Mouse (Mus musculus) gastrocnemius, adult 8-10 months (tissue): Measurements from ENCODE around the gene Usp34. TPM values are rescaled to one million over a fixed set of nuclear protein-coding genes. Genes with fewer than 3 reads are reported as not detected.
"Not testable (repeated sequence)": the region's sequence is repeated elsewhere in the genome, so short reads cannot be mapped to it uniquely, and the experiment has no call there.

ENCODE experiments used
- DNase-seq, 2 experiments: peaks; one replicate each; pipeline ENCODE4 v3.0.0; 2022; ENCODE audit warnings: low spot score in 2 of 2
- microRNA-seq: library from miRNA; unstranded; fragments of <30 nt; microRNA quantifications from one replicate; pipeline ENCODE4 v1.2.0, GENCODE M21; 2022
- total RNA-seq, 4 experiments: library from RNA; stranded (reverse); gene quantifications; 2 replicates each; pipeline ENCODE4 v1.2.4; 2022

Usp34 gene
- total RNA-seq, 4 experiments from 2014 or later, result 37.3 to 53.5 (median 43.3) TPM

- DNase-seq, result peak; percentile 91 to 95
Observed at GRCm38 (mm10) chr11:23497718-23498509, 191.2 kb downstream of the Usp34 start, which contains the start of gene Ahsa2. Gene Ahsa2, minus strand, starts transcription at chr11:23498030.

DNA sequence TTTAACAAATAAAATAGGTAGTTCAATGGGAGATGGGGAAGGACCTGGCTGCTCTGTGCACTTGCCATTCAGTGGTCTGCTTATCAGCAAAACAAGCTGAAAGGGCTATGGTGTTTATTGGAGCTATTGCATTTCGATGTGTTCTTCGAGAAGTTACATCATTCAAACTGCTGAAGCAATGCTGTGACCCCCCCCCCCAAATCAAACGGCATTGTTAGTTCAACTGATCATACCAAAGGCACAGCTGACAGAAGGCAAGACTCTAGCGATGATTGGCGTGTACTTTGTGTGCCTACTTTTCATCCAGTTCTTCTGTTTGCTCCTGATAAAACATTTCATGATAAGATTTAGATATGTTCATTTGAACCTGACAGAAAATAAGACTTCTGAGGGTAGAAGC lies 191.9 kb downstream of the Usp34 start:
- no peak for DNase-seq

- DNase-seq, result not testable (repeated sequence)
Observed at GRCm38 (mm10) chr11:23504801-23505200, 198.1 kb downstream of the Usp34 start.

- not testable (repeated sequence) for DNase-seq
Observed at GRCm38 (mm10) chr11:23514785-23515184, 208.1 kb downstream of the Usp34 start.

GRCm38 (mm10) chr11:23515315-23515714 lies 208.6 kb downstream of the Usp34 start:
- DNase-seq, result no peak

- no peak for DNase-seq
Observed at GRCm38 (mm10) chr11:23518981-23519380, 212.3 kb downstream of the Usp34 start.

GRCm38 (mm10) chr11:23520473-23521205 lies 213.9 kb downstream of the Usp34 start, which contains the start of gene 1700093K21Rik:
Gene 1700093K21Rik, minus strand, starts transcription at chr11:23521155.
- DNase-seq, result no peak

DNA sequence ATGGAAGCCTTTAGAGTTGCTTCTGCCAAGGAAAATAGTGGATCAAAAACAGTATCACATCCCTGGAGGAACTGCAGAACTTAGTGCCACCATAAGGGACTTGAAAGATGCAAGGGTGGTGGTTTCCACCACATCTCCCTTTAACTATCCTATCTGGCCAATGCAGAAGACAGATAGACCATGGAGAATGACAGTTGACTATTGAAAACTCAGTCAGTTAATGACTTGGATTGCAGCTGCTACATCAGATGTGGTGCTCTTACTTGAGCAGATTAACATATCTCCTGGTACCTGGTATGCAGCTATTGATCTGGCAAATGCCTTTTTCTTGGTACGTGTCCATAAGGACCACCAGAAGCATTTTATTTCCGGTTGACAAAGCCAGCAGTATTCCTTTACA lies 230.8 kb downstream of the Usp34 start:
- DNase-seq, result no peak

Small RNA genes within 50 kb of the gene (microRNA-seq; reads per million reads assigned to microRNA genes)
- not detected for gene Gm47279

Other genes starting within 250 kb of the Usp34 start
- 10 to 100 TPM; 20.9 to 31.6 (median 24.3) TPM for gene Xpo1, start 50.9 kb upstream of the Usp34 start, total RNA-seq
- 10 to 100 TPM; 36.0 to 44.5 (median 38.2) TPM for gene Ahsa2, start 191.1 kb downstream of the Usp34 start, total RNA-seq
- gene 1700093K21Rik, start 214.3 kb downstream of the Usp34 start, total RNA-seq, result not detected